Mouse (Mus musculus) ES-E14 (cell line): ENCODE data around the gene Slc9a2.

Experiments
- HCFC1 ChIP-seq: IDR thresholded peaks from 2 replicates; pipeline ENCODE4 v1.6.1; 2012; ENCODE audit warnings: low read length, inconsistent platforms, borderline replicate concordance; ENCODE audit not compliant: insufficient read depth
- MAFK ChIP-seq: IDR thresholded peaks from 2 replicates; pipeline ENCODE4 v1.6.1; 2014; ENCODE audit warnings: mild to moderate bottlenecking, low read depth, low read length, inconsistent platforms; ENCODE audit not compliant: insufficient read depth
- ZNF384 ChIP-seq: IDR thresholded peaks from 2 replicates; pipeline ENCODE4 v1.6.1; 2012; ENCODE audit warnings: low read depth, low read length, inconsistent platforms

DNA sequence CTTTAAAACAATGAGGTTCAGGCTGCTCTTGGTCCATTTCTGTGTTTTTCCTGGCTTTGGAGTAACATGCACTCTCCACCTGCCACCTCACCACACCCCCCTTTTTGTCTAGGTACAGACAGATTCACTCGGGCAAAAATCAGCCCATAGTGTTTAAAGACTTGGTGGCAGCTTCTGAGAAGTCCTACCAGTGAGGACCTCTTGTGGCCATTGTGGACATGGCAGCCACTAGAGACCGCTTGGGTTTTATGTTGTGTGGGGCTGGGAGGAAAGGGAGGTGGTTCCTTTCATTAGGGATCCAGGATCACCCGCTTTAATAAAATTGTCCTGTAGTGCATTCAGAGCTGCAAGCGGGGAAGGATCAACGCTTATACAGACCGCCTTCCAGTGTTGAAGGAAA lies 88.2 kb downstream of the Slc9a2 start:
- TF ChIP-seq ZNF384 (no peak), MAFK (no peak), HCFC1 (no peak)
